23 mouse cellular contexts compared by ENCODE assay signal in genomic region chr12:51747348-51747747, GRCm38 (mm10). TPM values are rescaled to one million over a fixed set of nuclear protein-coding genes. Genes with fewer than 3 reads are reported as not detected.
DNase-seq lines count a peak whose midpoint lies in the region; ATAC-seq and TF ChIP-seq lines count a peak whose summit lies in the region.
"Had no signal": no experiment of that assay in that cellular context is flagged by ENCODE, and none has a peak within 500 bp of the region (broad histone marks: within the 10 kb centered on the region; RNA-seq: fewer than 3 reads in every experiment).

No protein-coding gene starts in this region.

- TF ChIP-seq POLR2A in MEL (IDR thresholded peaks at IDR 0.05; ENCODE audit: control insufficient read depth in 1 of 2, insufficient read depth in 1 of 2, low read depth in 1 of 2, low read length in 2 of 2, poor library complexity in 1 of 2), result no peak

- no peaks in the 10 kb centered on the region for H3K4me1 ChIP-seq in intestine, postnatal 0 days (replicated peaks; ENCODE audit: control insufficient read depth, insufficient read depth, low read length)
- H3K4me1 ChIP-seq in intestine, embryonic 16.5 days (ENCODE audit: control insufficient read depth, insufficient read depth, low read length), result no peaks in the 10 kb centered on the region
- H3K4me1 ChIP-seq in lung, postnatal 0 days (ENCODE audit: insufficient read depth, low read depth, low read length), result no peaks in the 10 kb centered on the region
- no peaks in the 10 kb centered on the region for H3K4me1 ChIP-seq in MEL (ENCODE audit: control insufficient read depth in 1 of 2, insufficient read depth in 2 of 2, low read length in 2 of 2)
- H3K4me1 ChIP-seq: heart, embryonic 12.5 days; hindbrain, embryonic 12.5 days had no signal

- H3K27me3 ChIP-seq in intestine, postnatal 0 days (replicated peaks; ENCODE audit: control insufficient read depth, insufficient read depth, low read length), result no peaks in the 10 kb centered on the region
- no peaks in the 10 kb centered on the region for H3K27me3 ChIP-seq in intestine, embryonic 16.5 days (replicated peaks; ENCODE audit: control insufficient read depth, insufficient read depth, low read length)
- H3K27me3 ChIP-seq in lung, postnatal 0 days (replicated peaks; ENCODE audit: insufficient read depth, low read length), result no peaks in the 10 kb centered on the region
- no peaks in the 10 kb centered on the region for H3K27me3 ChIP-seq in MEL (ENCODE audit: control insufficient read depth in 1 of 2, insufficient read depth in 2 of 2, low read length in 2 of 2)
- H3K27me3 ChIP-seq: heart, embryonic 12.5 days; hindbrain, embryonic 12.5 days had no signal

- no peak overlapping the region for H3K27ac ChIP-seq in intestine, postnatal 0 days (ENCODE audit: low read depth, low read length)
- no peak overlapping the region for H3K27ac ChIP-seq in intestine, embryonic 16.5 days (ENCODE audit: low read length)
- no peak overlapping the region for H3K27ac ChIP-seq in lung, postnatal 0 days (ENCODE audit: low read length)
- no peak overlapping the region for H3K27ac ChIP-seq in MEL (ENCODE audit: control insufficient read depth, low read depth, low read length)
- H3K27ac ChIP-seq: hindbrain, embryonic 12.5 days; liver, embryonic 14.5 days had no signal

- peaks cover 81% of the 10 kb centered on the region for H3K36me3 ChIP-seq in intestine, postnatal 0 days (ENCODE audit: control insufficient read depth, insufficient read depth)
- H3K36me3 ChIP-seq in intestine, embryonic 16.5 days (ENCODE audit: control insufficient read depth, insufficient read depth, low read length), result peaks cover 34% of the 10 kb centered on the region
- H3K36me3 ChIP-seq in lung, postnatal 0 days (ENCODE audit: insufficient read depth, low read length), result peaks cover 61% of the 10 kb centered on the region
- H3K36me3 ChIP-seq in MEL (ENCODE audit: control insufficient read depth in 1 of 2, insufficient read depth in 2 of 2, low read length in 2 of 2), result peaks cover 0 to 44% of the 10 kb centered on the region in 2 experiments; a peak in 2 of 4 replicates

- H3K9me3 ChIP-seq in intestine, postnatal 0 days (ENCODE audit: control insufficient read depth), result no peaks in the 10 kb centered on the region
- no peaks in the 10 kb centered on the region for H3K9me3 ChIP-seq in intestine, embryonic 16.5 days (ENCODE audit: control insufficient read depth, low read length)
- H3K9me3 ChIP-seq in lung, postnatal 0 days (ENCODE audit: low read length), result no peaks in the 10 kb centered on the region
- no peaks in the 10 kb centered on the region for H3K9me3 ChIP-seq in MEL (replicated peaks; ENCODE audit: insufficient read depth, low read length)
- H3K9me3 ChIP-seq: G1E; heart, embryonic 12.5 days; hindbrain, embryonic 12.5 days had no signal

- TF ChIP-seq RAD21 in MEL (IDR thresholded peaks at IDR 0.05; ENCODE audit: low read depth, low read length), result peak; percentile 31

- H3K79me2 ChIP-seq in MEL (ENCODE audit: control insufficient read depth, insufficient read depth, low read length, poor library complexity), result no peaks in the 10 kb centered on the region

- H3K4me3 ChIP-seq in intestine, postnatal 0 days (ENCODE audit: low read depth, low read length), result no peak overlapping the region
- H3K4me3 ChIP-seq in intestine, embryonic 16.5 days (ENCODE audit: low read length), result no peak overlapping the region
- no peak overlapping the region for H3K4me3 ChIP-seq in lung, postnatal 0 days (ENCODE audit: low read depth, low read length)
- no peak overlapping the region for H3K4me3 ChIP-seq in MEL (ENCODE audit: control insufficient read depth in 1 of 2, insufficient read depth in 1 of 2, low read depth in 2 of 2, low read length in 2 of 2)
- H3K4me3 ChIP-seq: heart, embryonic 12.5 days; hindbrain, embryonic 12.5 days had no signal

- no peak for TF ChIP-seq EP300 in lung, postnatal 0 days (IDR thresholded peaks at IDR 0.05)
- no peak for TF ChIP-seq EP300 in MEL (IDR thresholded peaks at IDR 0.05; ENCODE audit: low read depth in 1 of 2, low read length in 2 of 2)

- H3K9ac ChIP-seq in intestine, postnatal 0 days (ENCODE audit: low read depth, low read length), result no peak overlapping the region
- no peak overlapping the region for H3K9ac ChIP-seq in intestine, embryonic 16.5 days (ENCODE audit: low read depth, low read length)
- H3K9ac ChIP-seq in lung, postnatal 0 days (replicated peaks; ENCODE audit: low read depth), result no peak overlapping the region
- no peak overlapping the region for H3K9ac ChIP-seq in MEL (ENCODE audit: control insufficient read depth, low read depth, low read length, poor library complexity, severe bottlenecking)
- H3K9ac ChIP-seq: heart, embryonic 12.5 days; hindbrain, embryonic 12.5 days; liver, embryonic 14.5 days had no signal

- DNase-seq in lung, postnatal 0 days (ENCODE audit: low spot score), result no peak
- no peak for DNase-seq in lung, postnatal 10 days
- peak; percentile 28 for DNase-seq in MEL (ENCODE audit: low read depth, low spot score)
- no peak for DNase-seq in yolk sac, embryonic 10.5 days (ENCODE audit: low spot score)
- DNase-seq: adrenal gland, postnatal 14 days; cerebellum, adult 2 months; heart, postnatal 10 days; kidney, adult 2 months; kidney, postnatal 14 days; layer of hippocampus, postnatal 36 days; lung, postnatal 14 days; right cerebral cortex, postnatal 14 days; spleen, adult 18-20 months; thymus, postnatal 14 days had no signal

- no peak for ATAC-seq in intestine, postnatal 0 days
- ATAC-seq in intestine, embryonic 16.5 days, result no peak
- no peak for ATAC-seq in lung, postnatal 0 days
- ATAC-seq in monocyte, adult 5-6 weeks (replicated peaks; ENCODE audit: insufficient number of reproducible peaks, low FRiP score, low TSS enrichment, poor library complexity, severe bottlenecking), result no peak
- ATAC-seq: forebrain, embryonic 14.5 days had no signal

- 89% methylated on average over 2 of the region's 2 CpGs for WGBS in intestine, postnatal 0 days
- 89% methylated on average over 2 of the region's 2 CpGs for WGBS in intestine, embryonic 16.5 days
- WGBS in lung, postnatal 0 days, result 80% methylated on average over 2 of the region's 2 CpGs

- peak; percentile 44 for TF ChIP-seq CTCF in intestine, postnatal 0 days (IDR thresholded peaks at IDR 0.05; ENCODE audit: low read depth)
- peak; percentile 30; the same call in 1 of the 2 replicates for TF ChIP-seq CTCF in lung, postnatal 0 days (IDR thresholded peaks at IDR 0.05)
- TF ChIP-seq CTCF in MEL (IDR thresholded peaks at IDR 0.05 in 2 of 3, conservative IDR thresholded peaks at IDR 0.05 in 1 of 3; ENCODE audit: control insufficient read depth in 1 of 3, insufficient read depth in 1 of 3, low read depth in 2 of 3, low read length in 3 of 3, poor library complexity in 1 of 3, severe bottlenecking in 1 of 3), result peak in 1 of 3 experiments; percentile 36; a peak in 2 of 6 replicates

- no peak overlapping the region for H3K4me2 ChIP-seq in intestine, postnatal 0 days (replicated peaks; ENCODE audit: low read depth)
- H3K4me2 ChIP-seq in intestine, embryonic 16.5 days (ENCODE audit: low read depth, low read length), result no peak overlapping the region
- no peak overlapping the region for H3K4me2 ChIP-seq in lung, postnatal 0 days (replicated peaks; ENCODE audit: low read depth, low read length)
- H3K4me2 ChIP-seq: heart, embryonic 12.5 days; hindbrain, embryonic 12.5 days; midbrain, embryonic 11.5 days had no signal

TF ChIP-seq in MEL, 35 proteins besides CTCF, POLR2A, EP300 and RAD21:
- TF ChIP-seq UBTF (IDR thresholded peaks at IDR 0.05; ENCODE audit: borderline replicate concordance, insufficient read depth, low read depth, low read length), result no peak
- 0 out of 2 replicates have a peak, but pooled peaks have one; percentile 51 for TF ChIP-seq MYC (IDR thresholded peaks at IDR 0.05; ENCODE audit: low read depth, low read length)
- no peak for TF ChIP-seq KAT2A (conservative IDR thresholded peaks at IDR 0.05; ENCODE audit: low read depth, low read length)
- no peak for TF ChIP-seq MYB (IDR thresholded peaks at IDR 0.05; ENCODE audit: low read depth, low read length)
- TF ChIP-seq SIN3A (IDR thresholded peaks at IDR 0.05; ENCODE audit: low read length), result no peak
- no peak for TF ChIP-seq POLR2AphosphoS5 (IDR thresholded peaks at IDR 0.05; ENCODE audit: borderline replicate concordance, low read depth, low read length)
- no peak for TF ChIP-seq MAZ (IDR thresholded peaks at IDR 0.05; ENCODE audit: low read depth, low read length)
- TF ChIP-seq HCFC1 (IDR thresholded peaks at IDR 0.05; ENCODE audit: low read depth, low read length), result no peak
- no peak for TF ChIP-seq ZKSCAN1 (IDR thresholded peaks at IDR 0.05; ENCODE audit: low read depth, low read length)
- no peak for TF ChIP-seq POLR2AphosphoS2 (IDR thresholded peaks at IDR 0.05; ENCODE audit: low read length)
- TF ChIP-seq BHLHE40 (IDR thresholded peaks at IDR 0.05; ENCODE audit: borderline replicate concordance, low read depth, low read length), result no peak
- TF ChIP-seq TCF12 (IDR thresholded peaks at IDR 0.05; ENCODE audit: low read depth, low read length), result no peak
- peak; percentile 34 for TF ChIP-seq SMC3 (IDR thresholded peaks at IDR 0.05; ENCODE audit: low read depth, low read length)
- no peak for TF ChIP-seq E2F4 (IDR thresholded peaks at IDR 0.05; ENCODE audit: borderline replicate concordance, low read depth, low read length)
- no peak for TF ChIP-seq ELF1 (IDR thresholded peaks at IDR 0.05; ENCODE audit: low read depth, low read length)
- no peak for TF ChIP-seq ETS1 (IDR thresholded peaks at IDR 0.05; ENCODE audit: low read depth, low read length)
- no peak for TF ChIP-seq ZMIZ1 (IDR thresholded peaks at IDR 0.05; ENCODE audit: low read depth, low read length)

RNA-seq across cellular contexts. Expression of gene Strn3, which starts 55.7 kb away (rescaled TPM):
- 22.2 and 22.9 TPM in 2 replicates for polyA plus RNA-seq in intestine, postnatal 0 days (2015; fragmentation: Nextera tagmentation; extraction: Ambion mirVana)
- polyA plus RNA-seq in intestine, embryonic 16.5 days (2015; fragmentation: Nextera tagmentation; extraction: Ambion mirVana), result 14.5 and 25.2 TPM in 2 replicates
- polyA plus RNA-seq in lung, postnatal 0 days (2015; fragmentation: Nextera tagmentation; extraction: Ambion mirVana), result 34.2 and 34.8 TPM in 2 replicates
- total RNA-seq in MEL (2012; rRNA removed), result 25.1 and 29.4 TPM in 2 replicates
- polyA plus RNA-seq in MEL (2012; ENCODE audit: insufficient read depth in 1 of 2, insufficient read length in 2 of 2, low read depth in 1 of 2, low replicate concordance in 2 of 2, missing spikeins in 1 of 2), result 10 to 100 TPM; 19.0 to 46.3 TPM
- 96.7 to 110 TPM (median 107 TPM) in 3 replicates for total RNA-seq in monocyte, adult 5-6 weeks (2017)

RNA-seq across cellular contexts. Expression of gene Ap4s1, which starts 56.5 kb away (rescaled TPM):
- 24.0 and 25.7 TPM in 2 replicates for polyA plus RNA-seq in intestine, postnatal 0 days (2015; fragmentation: Nextera tagmentation; extraction: Ambion mirVana)
- polyA plus RNA-seq in intestine, embryonic 16.5 days (2015; fragmentation: Nextera tagmentation; extraction: Ambion mirVana), result 20.7 and 21.1 TPM in 2 replicates
- polyA plus RNA-seq in lung, postnatal 0 days (2015; fragmentation: Nextera tagmentation; extraction: Ambion mirVana), result 30.8 and 35.1 TPM in 2 replicates
- 10.1 and 13.3 TPM in 2 replicates for total RNA-seq in MEL (2012; rRNA removed)
- polyA plus RNA-seq in MEL (2012; ENCODE audit: insufficient read depth in 1 of 2, insufficient read length in 2 of 2, low read depth in 1 of 2, low replicate concordance in 2 of 2, missing spikeins in 1 of 2), result 1 to 10 TPM in 1 of 2 experiments, not detected in 1; 9.0 TPM
- 23.3 to 39.5 TPM (median 38.4 TPM) in 3 replicates for total RNA-seq in monocyte, adult 5-6 weeks (2017)
